Mouse (Mus musculus) hindbrain, embryonic 14.5 days (tissue): ENCODE results near the gene Rpa2. TPM values are rescaled to one million over a fixed set of nuclear protein-coding genes. Genes with fewer than 3 reads are reported as not detected.
"Not testable (repeated sequence)": the region's sequence is repeated elsewhere in the genome, so short reads cannot be mapped to it uniquely, and the experiment has no call there.

Experiments used
- ATAC-seq: fragments of 200-750 bp; cut with Nextera tagmentation; 2 replicates; pipeline ENCODE4 v1.8.0; 2017; ENCODE audit warnings: moderate number of reproducible peaks, mild to moderate bottlenecking, moderate TSS enrichment, moderate library complexity; ENCODE audit not compliant: low FRiP score
- DNase-seq: peaks from one replicate; pipeline ENCODE4 v3.0.0-alpha.2; 2015; ENCODE audit warnings: low spot score
- H3K27ac ChIP-seq: fragments of 300-500 bp; sonication (generic); 2 replicates; pipeline ENCODE4 v1.5.1; 2014; ENCODE audit warnings: mild to moderate bottlenecking, moderate library complexity
- H3K27me3 ChIP-seq: fragments of 300-500 bp; sonication (generic); 2 replicates; pipeline ENCODE4 v1.6.1; 2014; ENCODE audit warnings: mild to moderate bottlenecking, low read length, mixed read lengths; ENCODE audit not compliant: control insufficient read depth, insufficient read depth
- H3K36me3 ChIP-seq: fragments of 300-500 bp; sonication (generic); replicated peaks from 2 replicates; pipeline ENCODE4 v1.6.1; 2014; ENCODE audit not compliant: control insufficient read depth, insufficient read depth
- H3K4me1 ChIP-seq: fragments of 300-500 bp; sonication (generic); replicated peaks from 2 replicates; pipeline ENCODE4 v1.6.1; 2014; ENCODE audit warnings: antibody characterized with exemption, low read length, mixed read lengths; ENCODE audit not compliant: control insufficient read depth, insufficient read depth
- H3K4me2 ChIP-seq: fragments of 300-500 bp; sonication (generic); replicated peaks from 2 replicates; pipeline ENCODE4 v1.6.1; 2014; ENCODE audit warnings: mild to moderate bottlenecking, moderate library complexity
- H3K4me3 ChIP-seq: fragments of 300-500 bp; sonication (generic); replicated peaks from 2 replicates; pipeline ENCODE4 v1.5.1; 2014; ENCODE audit warnings: mild to moderate bottlenecking, low read length
- H3K9ac ChIP-seq: fragments of 300-500 bp; sonication (generic); 2 replicates; pipeline ENCODE4 v1.6.1; 2014
- H3K9me3 ChIP-seq: fragments of 300-500 bp; sonication (generic); 2 replicates; pipeline ENCODE4 v1.6.1; 2016; ENCODE audit warnings: low read length; ENCODE audit not compliant: control insufficient read depth
- WGBS: fragments of 180-500 bp; shearing (Covaris S2); extraction: QIAGEN DNeasy Blood & Tissue Kit; methylation state at CpG from one replicate; pipeline ENCODE4 v1.1.7; 2014; 5-methylcytosine and 5-hydroxymethylcytosine counted together
- polyA plus RNA-seq: library from polyadenylated mRNA; unstranded; fragments of >200 nt; fragmentation: Nextera tagmentation; extraction: Ambion mirVana; gene quantifications from 2 replicates; pipeline ENCODE4 v1.2.1, GENCODE M21; 2014

Rpa2 gene
- polyA plus RNA-seq, 1 experiment from 2014 or later, result 37.0 TPM

GRCm38 (mm10) chr4:132798028-132798427, 29.9 kb downstream of the Rpa2 start:
- no peak for DNase-seq
- Histone ChIP-seq H3K9me3 (no peaks in the 10 kb centered on the region), H3K4me3 (no peak overlapping the region), H3K9ac (no peak overlapping the region), H3K36me3 (no peaks in the 10 kb centered on the region), H3K4me1 (peaks cover 4% of the 10 kb centered on the region; the same call in 1 of the 2 replicates), H3K27me3 (peaks cover 13% of the 10 kb centered on the region), H3K4me2 (no peak overlapping the region), H3K27ac (no peak overlapping the region)
- 69% methylated on average over 4 of the region's 4 CpGs for WGBS
- no peak for ATAC-seq

GRCm38 (mm10) chr4:132798666-132799065, 30.5 kb downstream of the Rpa2 start:
- not testable (repeated sequence) for H3K4me3 ChIP-seq, H3K9ac ChIP-seq, H3K9me3 ChIP-seq, H3K4me2 ChIP-seq, H3K4me1 ChIP-seq, H3K27ac ChIP-seq, DNase-seq, H3K36me3 ChIP-seq, ATAC-seq
- H3K27me3 ChIP-seq, result peaks cover 13% of the 10 kb centered on the region
- 88% methylated on average over 3 of the region's 3 CpGs for WGBS

GRCm38 (mm10) chr4:132799845-132800244, 31.7 kb downstream of the Rpa2 start:
- Histone ChIP-seq H3K9me3 (no peaks in the 10 kb centered on the region), H3K36me3 (no peaks in the 10 kb centered on the region), H3K4me3 (no peak overlapping the region), H3K27ac (no peak overlapping the region), H3K9ac (no peak overlapping the region), H3K27me3 (peaks cover 10% of the 10 kb centered on the region), H3K4me2 (no peak overlapping the region), H3K4me1 (peaks cover 4% of the 10 kb centered on the region; the same call in 1 of the 2 replicates)
- WGBS, result 92% methylated on average over 4 of the region's 4 CpGs
- ATAC-seq (no peak), DNase-seq (no peak)

GRCm38 (mm10) chr4:132801176-132802077, 33.3 kb downstream of the Rpa2 start:
- Histone ChIP-seq H3K4me1 (no peaks in the 10 kb centered on the region), H3K27me3 (no peaks in the 10 kb centered on the region; the same call in 1 of the 2 replicates), H3K27ac (no peak overlapping the region), H3K4me2 (no peak overlapping the region), H3K4me3 (no peak overlapping the region), H3K9ac (no peak overlapping the region), H3K9me3 (no peaks in the 10 kb centered on the region), H3K36me3 (no peaks in the 10 kb centered on the region)
- no peak for ATAC-seq
- WGBS, result 84% methylated on average over 18 of the region's 18 CpGs
- no peak for DNase-seq

DNA sequence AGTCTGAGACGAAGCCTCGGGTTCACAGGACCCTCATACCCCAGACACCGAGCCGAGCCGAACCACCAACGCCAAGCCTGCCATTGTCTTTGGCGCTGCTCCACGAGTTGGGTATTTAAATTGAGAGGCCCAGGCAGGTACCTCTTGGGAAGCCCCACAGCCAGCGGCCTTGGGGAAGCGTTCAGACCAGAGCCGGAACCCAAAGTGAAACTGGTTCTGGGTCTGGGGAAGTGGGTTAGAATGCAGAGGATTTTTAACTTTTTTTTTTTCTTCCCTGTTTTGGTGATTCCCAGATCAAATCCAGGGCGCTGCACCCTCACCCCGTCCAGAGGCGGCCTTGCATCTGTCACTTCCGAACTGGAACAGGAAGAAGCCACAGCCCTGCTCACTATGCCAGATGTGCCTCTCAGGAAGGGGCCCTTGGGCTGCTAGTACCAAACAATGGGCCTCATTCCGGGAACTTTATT, 34.1 kb downstream of the Rpa2 start:
- no peaks in the 10 kb centered on the region for H3K36me3 ChIP-seq
- no peak overlapping the region for H3K4me2 ChIP-seq
- DNase-seq (no peak), ATAC-seq (no peak)
- 65% methylated on average over 16 of the region's 16 CpGs for WGBS
- H3K4me1 ChIP-seq, result no peaks in the 10 kb centered on the region
- H3K27me3 ChIP-seq, result no peaks in the 10 kb centered on the region
- no peak overlapping the region for H3K4me3 ChIP-seq
- no peak overlapping the region for H3K9ac ChIP-seq
- H3K27ac ChIP-seq, result no peak overlapping the region
- no peaks in the 10 kb centered on the region for H3K9me3 ChIP-seq

GRCm38 (mm10) chr4:132803212-132803611, 35.1 kb downstream of the Rpa2 start:
- ATAC-seq, result no peak
- 93% methylated on average over 5 of the region's 5 CpGs for WGBS

DNA sequence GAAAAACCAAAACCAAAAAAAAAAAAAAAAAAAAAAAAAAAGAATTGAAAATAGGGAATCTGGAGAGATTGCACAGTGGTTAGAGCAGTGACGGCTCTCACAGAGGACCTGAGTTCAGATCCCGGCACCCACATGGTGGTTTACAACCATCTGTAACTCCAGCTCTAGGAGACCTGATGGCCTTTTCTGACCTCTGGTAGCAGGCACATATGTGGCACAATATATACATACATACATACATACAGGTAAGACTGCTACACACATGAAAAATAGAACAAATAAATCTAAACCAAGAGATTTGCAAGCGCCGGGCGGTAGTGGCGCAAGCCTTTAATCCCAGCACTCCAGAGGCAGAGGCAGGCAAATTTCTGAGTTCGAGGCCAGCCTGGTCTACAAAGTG, 35.7 kb downstream of the Rpa2 start:
- DNase-seq (no peak), ATAC-seq (no peak)
- Histone ChIP-seq H3K4me3 (no peak overlapping the region), H3K27ac (no peak overlapping the region), H3K9me3 (no peaks in the 10 kb centered on the region), H3K27me3 (no peaks in the 10 kb centered on the region), H3K4me1 (no peaks in the 10 kb centered on the region), H3K36me3 (no peaks in the 10 kb centered on the region), H3K4me2 (no peak overlapping the region), H3K9ac (no peak overlapping the region)
- WGBS, result 96% methylated on average over 7 of the region's 7 CpGs

More at GRCm38 (mm10) chr4:132803212-132803611, 35.1 kb downstream of the Rpa2 start:
- Histone ChIP-seq H3K27me3 (no peaks in the 10 kb centered on the region), H3K4me2 (no peak overlapping the region), H3K27ac (no peak overlapping the region), H3K4me3 (no peak overlapping the region), H3K36me3 (no peaks in the 10 kb centered on the region), H3K4me1 (no peaks in the 10 kb centered on the region), H3K9ac (no peak overlapping the region), H3K9me3 (no peaks in the 10 kb centered on the region)
- DNase-seq, result no peak

- no peak overlapping the region for H3K4me3 ChIP-seq
- DNase-seq (no peak), ATAC-seq (no peak)
- no peaks in the 10 kb centered on the region for H3K4me1 ChIP-seq
- no peak overlapping the region for H3K9ac ChIP-seq
- no peak overlapping the region for H3K4me2 ChIP-seq
- WGBS, result 90% methylated on average over 6 of the region's 6 CpGs
- H3K27me3 ChIP-seq, result no peaks in the 10 kb centered on the region
- no peaks in the 10 kb centered on the region for H3K36me3 ChIP-seq
- H3K27ac ChIP-seq, result no peak overlapping the region
- no peaks in the 10 kb centered on the region for H3K9me3 ChIP-seq
These were observed 36.2 kb downstream of the Rpa2 start for GRCm38 (mm10) chr4:132804331-132804730.

GRCm38 (mm10) chr4:132805146-132805545, 37.0 kb downstream of the Rpa2 start:
- Histone ChIP-seq H3K4me1 (no peaks in the 10 kb centered on the region), H3K9ac (no peak overlapping the region), H3K36me3 (no peaks in the 10 kb centered on the region), H3K9me3 (no peaks in the 10 kb centered on the region), H3K27me3 (no peaks in the 10 kb centered on the region), H3K4me2 (no peak overlapping the region), H3K27ac (no peak overlapping the region), H3K4me3 (no peak overlapping the region)
- DNase-seq (no peak), ATAC-seq (no peak)
- WGBS, result 86% methylated on average over 5 of the region's 5 CpGs
